Mouse (Mus musculus) mesoderm, embryonic 11.5 days (tissue): ENCODE data around the gene Gm10338.
"Not testable (repeated sequence)": the region's sequence is repeated elsewhere in the genome, so short reads cannot be mapped to it uniquely, and the experiment has no call there.

Experiments
- DNase-seq: peaks from one replicate; pipeline ENCODE4 v3.0.0-alpha.2; 2012; ENCODE audit warnings: low read depth, low spot score

The Gm10338 gene

GRCm38 (mm10) chr14:7595492-7595891 is at the start of gene Gm10338:
Gene Gm10338, minus strand, starts transcription at chr14:7595592.
- not testable (repeated sequence) for DNase-seq

- DNase-seq: not testable (repeated sequence)
These were observed 48.5 kb upstream of the Gm10338 start, which contains the start of gene Gm10128 for GRCm38 (mm10) chr14:7643872-7644271. Gene Gm10128, minus strand, starts transcription at chr14:7643972.

- not testable (repeated sequence) for DNase-seq
These were observed 27.0 kb downstream of the Gm10338 start, which contains the start of gene Gm3558 for GRCm38 (mm10) chr14:7568382-7568781. Gene Gm3558, minus strand, starts transcription at chr14:7568566.

- peak; percentile 0 for DNase-seq
These were observed 27.5 kb downstream of the Gm10338 start for GRCm38 (mm10) chr14:7567890-7568289.

- DNase-seq: not testable (repeated sequence)
These were observed 28.1 kb downstream of the Gm10338 start for GRCm38 (mm10) chr14:7567266-7567665.
